Mouse (Mus musculus) ES-Bruce4 (cell line): Measurements from ENCODE around the gene Tomm40l. TPM values are rescaled to one million over a fixed set of nuclear protein-coding genes. Genes with fewer than 3 reads are reported as not detected.

ENCODE experiments used
- H3K27ac ChIP-seq: 2 replicates; pipeline ENCODE4 v1.5.1; 2012; ENCODE audit warnings: low read length, inconsistent platforms; ENCODE audit not compliant: insufficient read depth
- H3K27me3 ChIP-seq: 2 replicates; pipeline ENCODE4 v1.6.1; 2012; ENCODE audit warnings: mild to moderate bottlenecking, low read length, inconsistent platforms; ENCODE audit not compliant: control insufficient read depth, poor library complexity, insufficient read depth, severe bottlenecking
- H3K36me3 ChIP-seq: 2 replicates; pipeline ENCODE4 v1.6.1; 2012; ENCODE audit warnings: inconsistent platforms, mild to moderate bottlenecking, low read length, moderate library complexity; ENCODE audit not compliant: control insufficient read depth, poor library complexity, insufficient read depth, severe bottlenecking
- H3K4me1 ChIP-seq: one replicate; pipeline ENCODE4 v1.8.1; 2011; ENCODE audit warnings: low read length; ENCODE audit not compliant: control insufficient read depth, insufficient read depth
- H3K4me3 ChIP-seq: 2 replicates; pipeline ENCODE4 v1.5.1; 2011; ENCODE audit warnings: low read depth, mild to moderate bottlenecking, low read length
- H3K9ac ChIP-seq: 2 replicates; pipeline ENCODE4 v1.6.1; 2012; ENCODE audit warnings: low read depth, mild to moderate bottlenecking, inconsistent platforms; ENCODE audit not compliant: poor library complexity, severe bottlenecking
- H3K9me3 ChIP-seq: replicated peaks from 2 replicates; pipeline ENCODE4 v1.6.1; 2012; ENCODE audit warnings: mild to moderate bottlenecking, low read length, inconsistent platforms; ENCODE audit not compliant: control insufficient read depth, poor library complexity, insufficient read depth, severe bottlenecking
- CTCF ChIP-seq: IDR thresholded peaks from one replicate; pipeline ENCODE4 v1.8.1; 2011; ENCODE audit warnings: low read depth, low read length
- EP300 ChIP-seq: IDR thresholded peaks from 2 replicates; pipeline ENCODE4 v1.6.1; 2011; ENCODE audit warnings: low read depth, low read length; ENCODE audit not compliant: insufficient read depth
- POLR2A ChIP-seq: IDR thresholded peaks from one replicate; pipeline ENCODE4 v1.8.1; 2011; ENCODE audit warnings: low read length; ENCODE audit not compliant: insufficient read depth
- polyA plus RNA-seq: library from polyadenylated mRNA; stranded (reverse); fragments of >200 nt; gene quantifications from 2 replicates; pipeline ENCODE4 v1.2.4, GENCODE M21; 2011; ENCODE audit warnings: low read depth; ENCODE audit not compliant: missing spikeins, insufficient read depth, insufficient read length

Gene Tomm40l
- polyA plus RNA-seq, 1 experiment, result 25.1 TPM

DNA sequence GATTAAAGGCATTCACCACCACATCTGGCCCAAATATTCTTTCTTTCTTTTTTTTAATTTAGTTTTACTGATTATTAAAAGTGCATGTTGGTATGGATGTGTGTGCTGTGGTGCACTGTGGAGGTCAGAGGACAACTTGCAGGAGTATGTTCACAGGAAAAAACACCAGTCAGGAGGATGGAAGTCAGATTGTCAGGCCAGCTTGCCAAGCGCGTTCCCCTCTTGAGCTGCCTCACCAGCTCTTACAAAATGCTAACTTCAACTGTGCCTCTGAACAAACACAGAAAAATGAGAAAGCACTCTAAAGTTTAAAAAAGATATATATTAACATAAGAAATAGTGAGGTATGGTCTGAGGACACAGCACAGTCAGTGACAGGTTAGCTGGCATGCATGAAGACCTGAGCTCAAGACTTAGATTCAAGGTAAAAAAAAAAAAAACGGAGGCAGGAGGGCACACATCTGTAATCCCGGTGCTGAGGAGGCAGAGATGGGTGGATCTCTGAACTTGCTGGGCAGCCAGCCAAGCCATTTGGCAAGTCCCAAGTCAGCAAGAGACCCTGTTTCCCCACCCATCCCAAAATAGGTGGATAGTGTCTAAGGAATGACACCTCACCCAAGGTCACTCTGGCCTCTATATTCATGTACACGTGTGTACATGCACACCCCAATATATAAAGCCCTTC, 42.7 kb downstream of the Tomm40l start:
- Histone ChIP-seq H3K9ac (no peak overlapping the region), H3K4me3 (no peak overlapping the region), H3K27me3 (no peaks in the 10 kb centered on the region), H3K36me3 (no peaks in the 10 kb centered on the region), H3K27ac (no peak overlapping the region), H3K9me3 (no peaks in the 10 kb centered on the region), H3K4me1 (no peaks in the 10 kb centered on the region)
- TF ChIP-seq POLR2A (no peak), CTCF (no peak), EP300 (no peak)

DNA sequence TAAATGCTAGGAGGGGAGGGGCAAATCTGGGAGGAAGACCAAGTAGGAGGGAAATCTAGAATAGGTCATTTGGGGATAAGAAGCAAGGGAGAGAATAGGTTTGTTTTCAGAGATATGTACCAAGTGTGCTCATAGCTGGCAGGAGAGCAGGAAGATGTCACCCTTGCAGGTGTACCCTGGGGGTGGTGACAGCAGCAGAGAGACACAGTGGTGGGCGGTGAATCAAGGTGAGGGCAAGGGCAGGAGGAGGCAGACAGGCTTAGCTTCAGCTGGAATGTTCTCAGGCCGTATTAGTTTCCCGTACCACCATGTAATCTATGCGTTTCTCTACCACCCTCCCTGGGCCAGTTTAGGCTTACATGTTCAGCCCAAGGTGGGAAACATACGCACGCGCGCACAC, 49.5 kb downstream of the Tomm40l start:
- Histone ChIP-seq H3K9me3 (no peaks in the 10 kb centered on the region), H3K9ac (no peak overlapping the region), H3K4me1 (peaks cover under 1% of the 10 kb centered on the region), H3K4me3 (no peak overlapping the region), H3K27ac (no peak overlapping the region), H3K36me3 (no peaks in the 10 kb centered on the region), H3K27me3 (no peaks in the 10 kb centered on the region)
- no peak for TF ChIP-seq CTCF
- TF ChIP-seq EP300, result no peak
- no peak for TF ChIP-seq POLR2A

DNA sequence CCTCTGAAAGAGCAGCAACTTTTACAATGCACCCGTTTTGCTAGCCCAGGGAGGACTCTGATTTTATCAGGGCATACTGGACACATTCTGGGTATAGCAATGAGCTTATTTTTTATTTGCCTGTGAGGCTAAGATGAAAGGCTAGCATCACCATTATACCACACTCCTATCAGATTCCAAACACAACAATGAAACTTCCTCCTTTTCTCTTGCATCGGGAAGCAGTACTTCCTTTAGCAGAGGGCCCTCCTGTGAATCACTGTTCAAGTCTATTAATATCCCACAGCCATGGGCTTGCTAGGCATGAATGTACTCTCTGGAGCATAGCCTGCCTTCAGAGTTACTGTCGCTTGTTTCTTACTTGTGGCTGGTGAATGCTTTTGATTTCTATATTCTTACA, 51.2 kb downstream of the Tomm40l start:
- H3K36me3 ChIP-seq, result no peaks in the 10 kb centered on the region
- H3K4me3 ChIP-seq, result no peak overlapping the region
- no peak overlapping the region for H3K27ac ChIP-seq
- peaks cover 1% of the 10 kb centered on the region for H3K4me1 ChIP-seq
- no peaks in the 10 kb centered on the region for H3K9me3 ChIP-seq
- H3K27me3 ChIP-seq, result no peaks in the 10 kb centered on the region
- TF ChIP-seq EP300, result no peak
- TF ChIP-seq CTCF, result no peak
- TF ChIP-seq POLR2A, result no peak
- H3K9ac ChIP-seq, result no peak overlapping the region

DNA sequence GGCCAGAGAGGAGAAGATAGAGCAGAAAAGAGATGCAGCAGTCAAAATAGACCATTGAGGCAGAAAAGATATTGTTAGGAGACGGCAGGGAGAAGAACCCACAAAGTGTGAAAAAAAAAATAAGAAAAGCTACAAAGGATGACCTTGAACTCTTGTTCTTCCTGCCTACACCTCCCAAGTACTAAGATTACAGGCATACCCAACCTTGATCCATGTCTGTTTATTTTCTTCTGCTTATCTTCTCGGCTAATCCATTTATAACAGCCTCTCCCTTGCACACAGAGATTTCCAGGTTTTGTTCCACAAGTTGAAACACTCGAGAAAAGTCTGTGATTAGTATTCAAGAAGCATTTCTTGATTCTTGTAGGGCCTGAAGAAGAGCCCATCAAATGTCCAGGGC, 52.4 kb downstream of the Tomm40l start:
- H3K36me3 ChIP-seq, result no peaks in the 10 kb centered on the region
- no peak overlapping the region for H3K4me3 ChIP-seq
- H3K27ac ChIP-seq, result no peak overlapping the region

DNA sequence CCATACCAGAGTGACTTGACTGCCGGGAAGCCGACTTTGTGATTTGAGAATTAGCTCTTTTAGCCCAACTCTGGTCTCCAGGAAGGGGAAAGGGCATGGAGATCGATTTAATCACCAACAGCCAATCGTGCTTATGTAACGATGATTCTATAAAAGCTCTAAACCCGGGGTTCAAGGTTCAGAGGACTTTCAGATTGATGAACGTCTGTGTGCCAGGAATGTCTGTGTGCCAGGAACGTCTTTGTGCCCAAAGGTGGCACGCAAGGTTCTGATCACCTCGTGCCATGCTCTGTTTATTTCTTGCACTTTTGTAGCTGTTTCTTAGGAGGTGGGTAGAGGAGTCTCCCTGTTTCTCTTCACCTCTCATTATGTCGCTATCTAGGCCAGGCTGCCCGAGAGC, 53.4 kb downstream of the Tomm40l start:
- H3K9ac ChIP-seq, result no peak overlapping the region
- no peaks in the 10 kb centered on the region for H3K27me3 ChIP-seq
- TF ChIP-seq POLR2A (no peak), EP300 (no peak), CTCF (no peak)
- peaks cover 1% of the 10 kb centered on the region for H3K4me1 ChIP-seq
- H3K27ac ChIP-seq, result no peak overlapping the region
- no peak overlapping the region for H3K4me3 ChIP-seq
- H3K9me3 ChIP-seq, result no peaks in the 10 kb centered on the region
- no peaks in the 10 kb centered on the region for H3K36me3 ChIP-seq

More for the DNA sequence above, 52.4 kb downstream of the Tomm40l start:
- no peak for TF ChIP-seq POLR2A
- TF ChIP-seq CTCF, result no peak
- no peak for TF ChIP-seq EP300
- Histone ChIP-seq H3K27me3 (no peaks in the 10 kb centered on the region), H3K4me1 (peaks cover 1% of the 10 kb centered on the region), H3K9me3 (no peaks in the 10 kb centered on the region), H3K9ac (no peak overlapping the region)

Other genes with a start within 250 kb of the Tomm40l start
- not detected in 2 replicates for gene Fcgr2b, start 246.0 kb downstream of the Tomm40l start, polyA plus RNA-seq
- not detected in 2 replicates for gene Fcgr4, start 203.6 kb downstream of the Tomm40l start, polyA plus RNA-seq
- 0.78 and 0.87 TPM in 2 replicates for gene Fcgr3, start 157.6 kb downstream of the Tomm40l start, polyA plus RNA-seq
- 6.4 and 7.5 TPM in 2 replicates for gene Cfap126, start 108.6 kb downstream of the Tomm40l start, polyA plus RNA-seq
- 273 and 285 TPM in 2 replicates for gene Sdhc, start 71.9 kb downstream of the Tomm40l start, polyA plus RNA-seq
- gene Mpz, start 71.8 kb downstream of the Tomm40l start, polyA plus RNA-seq, result 1.1 and 1.3 TPM in 2 replicates
- gene Pcp4l1, start 26.2 kb downstream of the Tomm40l start, polyA plus RNA-seq, result 0.37 and 0.70 TPM in 2 replicates
- gene Nr1i3, start 8.5 kb downstream of the Tomm40l start, polyA plus RNA-seq, result not detected in 2 replicates
- gene Apoa2, start 2.5 kb upstream of the Tomm40l start, polyA plus RNA-seq, result 18.0 and 19.1 TPM in 2 replicates
- 0.91 TPM in 1 of 2 replicates, not detected in the other for gene Fcer1g, start 11.9 kb upstream of the Tomm40l start, polyA plus RNA-seq
- gene Adamts4, start 27.9 kb upstream of the Tomm40l start, polyA plus RNA-seq, result 3.5 and 4.3 TPM in 2 replicates
- 158 and 163 TPM in 2 replicates for gene Ndufs2, start 28.9 kb upstream of the Tomm40l start, polyA plus RNA-seq
- gene B4galt3, start 47.8 kb upstream of the Tomm40l start, polyA plus RNA-seq, result 59.7 and 64.8 TPM in 2 replicates
- 23.8 and 25.2 TPM in 2 replicates for gene Ppox, start 58.7 kb upstream of the Tomm40l start, polyA plus RNA-seq
- gene Usp21, start 65.5 kb upstream of the Tomm40l start, polyA plus RNA-seq, result 48.4 and 51.2 TPM in 2 replicates
- gene Ufc1, start 72.5 kb upstream of the Tomm40l start, polyA plus RNA-seq, result 59.8 and 66.0 TPM in 2 replicates
- 45.2 and 49.8 TPM in 2 replicates for gene Dedd, start 106.6 kb upstream of the Tomm40l start, polyA plus RNA-seq
- 42.9 and 52.0 TPM in 2 replicates for gene Nit1, start 123.1 kb upstream of the Tomm40l start, polyA plus RNA-seq
- gene Pfdn2, start 123.2 kb upstream of the Tomm40l start, polyA plus RNA-seq, result 177 and 182 TPM in 2 replicates
- 0.52 and 0.73 TPM in 2 replicates for gene Klhdc9, start 138.3 kb upstream of the Tomm40l start, polyA plus RNA-seq
- 4.3 and 4.6 TPM in 2 replicates for gene Nectin4, start 147.6 kb upstream of the Tomm40l start, polyA plus RNA-seq
- gene Arhgap30, start 166.4 kb upstream of the Tomm40l start, polyA plus RNA-seq, result 0.78 and 1.1 TPM in 2 replicates
- gene Usf1, start 188.8 kb upstream of the Tomm40l start, polyA plus RNA-seq, result 57.7 and 79.4 TPM in 2 replicates
- 9.9 TPM in 2 replicates for gene Tstd1, start 196.4 kb upstream of the Tomm40l start, polyA plus RNA-seq
- 123 and 146 TPM in 2 replicates for gene F11r, start 215.0 kb upstream of the Tomm40l start, polyA plus RNA-seq